Mouse (Mus musculus): ENCODE results near the gene Sh3bp4. TPM values are rescaled to one million over a fixed set of nuclear protein-coding genes. Genes with fewer than 3 reads are reported as not detected.

Sh3bp4 gene
- polyA plus RNA-seq, 1 experiment from 2014 or later: 25.9 TPM

DNA sequence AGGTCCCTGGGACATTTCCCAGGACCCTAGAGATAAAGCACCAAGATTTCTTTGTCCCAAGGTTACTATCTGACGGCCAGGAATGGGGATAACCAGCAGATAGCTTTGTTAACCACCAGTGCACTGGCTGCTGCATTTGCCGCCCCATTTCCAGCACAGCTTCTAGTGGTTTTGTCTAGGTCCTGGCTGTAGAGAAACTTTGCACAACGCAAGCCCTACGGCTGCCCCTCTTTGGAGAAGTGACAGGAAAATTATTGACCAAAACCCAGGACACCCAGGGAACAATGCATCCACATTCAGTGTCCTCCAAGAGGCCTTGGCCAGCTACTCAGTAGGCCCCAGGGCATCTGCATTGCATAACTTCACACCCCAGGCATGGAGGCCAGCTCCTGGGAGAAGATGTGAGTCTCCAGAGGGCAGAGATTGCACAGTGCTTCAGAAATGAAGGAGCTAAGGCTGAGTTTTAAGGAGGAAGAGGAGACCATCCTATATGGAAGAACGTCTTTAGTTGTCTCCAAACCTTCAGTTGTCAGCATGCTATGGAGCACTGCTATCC is 3.2 kb downstream of the Sh3bp4 start:
- no peaks in the 10 kb centered on the region for H3K27me3 ChIP-seq (ENCODE audit: low read depth, poor library complexity, severe bottlenecking)
- peaks cover 45% of the 10 kb centered on the region for H3K4me1 ChIP-seq
- H3K9me3 ChIP-seq (replicated peaks): no peaks in the 10 kb centered on the region
- no peak for DNase-seq (ENCODE audit: low spot score)
- peaks cover 4% of the 10 kb centered on the region; the same call in 1 of the 2 replicates for H3K36me3 ChIP-seq
- 90% methylated on average over 5 of the region's 5 CpGs for WGBS
- no peak overlapping the region for H3K27ac ChIP-seq
- no peak overlapping the region for H3K4me3 ChIP-seq

DNA sequence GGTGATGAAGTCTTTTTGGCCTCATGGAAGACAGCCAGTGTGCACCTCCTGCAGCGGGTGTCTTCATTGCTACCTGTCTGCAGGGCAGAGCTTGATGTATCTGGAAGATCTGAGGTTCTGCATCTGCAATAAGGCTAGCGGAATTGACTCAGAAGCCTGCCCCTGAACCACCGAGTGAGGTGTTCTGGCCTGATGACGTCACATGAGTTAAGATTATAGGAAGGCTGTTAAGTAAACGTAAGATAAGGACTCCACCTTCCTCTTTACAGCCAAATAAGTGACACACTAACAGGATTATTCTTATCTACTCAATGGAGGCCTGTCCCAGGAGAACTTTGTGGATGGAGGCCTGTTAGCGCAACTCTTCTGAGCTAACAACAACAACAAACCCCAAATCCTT is 4.5 kb downstream of the Sh3bp4 start:
- Histone ChIP-seq H3K4me1 (peaks cover 43% of the 10 kb centered on the region), H3K4me3 (no peak overlapping the region), H3K27ac (no peak overlapping the region), H3K9me3 (replicated peaks) (no peaks in the 10 kb centered on the region), H3K27me3 (ENCODE audit: low read depth, poor library complexity, severe bottlenecking) (no peaks in the 10 kb centered on the region), H3K36me3 (peaks cover 4% of the 10 kb centered on the region; the same call in 1 of the 2 replicates)
- no peak for DNase-seq (ENCODE audit: low spot score)
- 62% methylated on average over 6 of the region's 6 CpGs for WGBS

GRCm38 (mm10) chr1:89075120-89075519 is 4.9 kb downstream of the Sh3bp4 start:
- peaks cover 4% of the 10 kb centered on the region; the same call in 1 of the 2 replicates for H3K36me3 ChIP-seq
- no peak overlapping the region for H3K27ac ChIP-seq
- whole genome bisulfite sequencing: 68% methylated on average over 8 of the region's 8 CpGs
- no peaks in the 10 kb centered on the region for H3K9me3 ChIP-seq (replicated peaks)
- no peak overlapping the region for H3K4me3 ChIP-seq
- peaks cover 47% of the 10 kb centered on the region for H3K4me1 ChIP-seq
- no peaks in the 10 kb centered on the region for H3K27me3 ChIP-seq (ENCODE audit: low read depth, poor library complexity, severe bottlenecking)
- DNase-seq (ENCODE audit: low spot score): no peak

DNA sequence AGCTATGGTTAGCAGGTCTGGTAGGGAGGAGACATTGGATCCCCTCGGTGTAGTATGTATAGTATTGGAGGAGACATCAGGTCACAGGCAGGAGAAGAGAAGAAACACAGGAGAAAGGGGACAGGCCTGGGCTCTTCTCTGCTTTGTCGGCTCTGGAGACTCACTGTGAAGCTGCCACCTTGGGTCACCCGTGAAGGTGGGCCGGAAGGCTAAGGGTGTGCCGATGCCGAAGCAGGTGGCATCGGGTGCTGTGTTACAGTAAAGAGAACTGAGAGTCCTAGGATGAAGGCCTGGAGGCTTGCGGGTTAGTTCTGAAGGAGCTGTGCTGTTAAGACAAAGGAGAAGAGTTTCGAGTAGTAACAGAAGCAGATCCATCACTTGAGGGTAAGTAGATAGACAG is 6.6 kb downstream of the Sh3bp4 start:
- peaks cover 4% of the 10 kb centered on the region; the same call in 1 of the 2 replicates for H3K36me3 ChIP-seq
- H3K27me3 ChIP-seq (ENCODE audit: low read depth, poor library complexity, severe bottlenecking): no peaks in the 10 kb centered on the region
- WGBS: 88% methylated on average over 9 of the region's 9 CpGs
- H3K4me1 ChIP-seq: peaks cover 59% of the 10 kb centered on the region
- no peaks in the 10 kb centered on the region for H3K9me3 ChIP-seq (replicated peaks)
- H3K4me3 ChIP-seq: no peak overlapping the region
- DNase-seq (ENCODE audit: low spot score): no peak
- no peak overlapping the region for H3K27ac ChIP-seq

- no peaks in the 10 kb centered on the region for H3K27me3 ChIP-seq (ENCODE audit: low read depth, poor library complexity, severe bottlenecking)
- no peak for DNase-seq (ENCODE audit: low spot score)
- H3K9me3 ChIP-seq (replicated peaks): no peaks in the 10 kb centered on the region
- H3K36me3 ChIP-seq: peaks cover 9% of the 10 kb centered on the region
- WGBS: 80% methylated on average over 2 of the region's 2 CpGs
- H3K27ac ChIP-seq: no peak overlapping the region
- H3K4me1 ChIP-seq: peaks cover 59% of the 10 kb centered on the region
- no peak overlapping the region for H3K4me3 ChIP-seq
Measured at GRCm38 (mm10) chr1:89078240-89078639, 8.0 kb downstream of the Sh3bp4 start.

GRCm38 (mm10) chr1:89078730-89079129 is 8.5 kb downstream of the Sh3bp4 start:
- Histone ChIP-seq H3K4me1 (peaks cover 55% of the 10 kb centered on the region), H3K27ac (no peak overlapping the region), H3K9me3 (replicated peaks) (no peaks in the 10 kb centered on the region), H3K36me3 (peaks cover 11% of the 10 kb centered on the region), H3K27me3 (ENCODE audit: low read depth, poor library complexity, severe bottlenecking) (no peaks in the 10 kb centered on the region), H3K4me3 (no peak overlapping the region)
- 58% methylated on average over 9 of the region's 9 CpGs for whole genome bisulfite sequencing
- DNase-seq (ENCODE audit: low spot score): no peak

- DNase-seq (ENCODE audit: low spot score): no peak
- peaks cover 14% of the 10 kb centered on the region for H3K36me3 ChIP-seq
- no peak overlapping the region for H3K27ac ChIP-seq
- peaks cover 55% of the 10 kb centered on the region for H3K4me1 ChIP-seq
- no peaks in the 10 kb centered on the region for H3K27me3 ChIP-seq (ENCODE audit: low read depth, poor library complexity, severe bottlenecking)
- WGBS: 56% methylated on average over 2 of the region's 2 CpGs
- no peaks in the 10 kb centered on the region for H3K9me3 ChIP-seq (replicated peaks)
- H3K4me3 ChIP-seq: no peak overlapping the region
Measured at GRCm38 (mm10) chr1:89079239-89079638, 9.0 kb downstream of the Sh3bp4 start.

GRCm38 (mm10) chr1:89080371-89080770 is 10.2 kb downstream of the Sh3bp4 start:
- DNase-seq (ENCODE audit: low spot score): no peak
- Histone ChIP-seq H3K9me3 (replicated peaks) (no peaks in the 10 kb centered on the region), H3K36me3 (peaks cover 19% of the 10 kb centered on the region), H3K4me3 (no peak overlapping the region), H3K4me1 (peaks cover 55% of the 10 kb centered on the region), H3K27ac (no peak overlapping the region), H3K27me3 (ENCODE audit: low read depth, poor library complexity, severe bottlenecking) (no peaks in the 10 kb centered on the region)
- WGBS: 77% methylated on average over 8 of the region's 8 CpGs

GRCm38 (mm10) chr1:89080795-89081194 is 10.6 kb downstream of the Sh3bp4 start:
- no peak for DNase-seq (ENCODE audit: low spot score)
- 44% methylated on average over 5 of the region's 5 CpGs for WGBS
- Histone ChIP-seq H3K9me3 (replicated peaks) (no peaks in the 10 kb centered on the region), H3K4me3 (no peak overlapping the region), H3K27ac (no peak overlapping the region), H3K27me3 (ENCODE audit: low read depth, poor library complexity, severe bottlenecking) (no peaks in the 10 kb centered on the region), H3K4me1 (peaks cover 55% of the 10 kb centered on the region), H3K36me3 (peaks cover 19% of the 10 kb centered on the region)

- WGBS: 67% methylated on average over 4 of the region's 4 CpGs
- no peak overlapping the region for H3K27ac ChIP-seq
- DNase-seq (ENCODE audit: low spot score): no peak
- H3K4me1 ChIP-seq: peaks cover 60% of the 10 kb centered on the region
- H3K9me3 ChIP-seq (replicated peaks): no peaks in the 10 kb centered on the region
- H3K27me3 ChIP-seq (ENCODE audit: low read depth, poor library complexity, severe bottlenecking): no peaks in the 10 kb centered on the region
- H3K4me3 ChIP-seq: no peak overlapping the region
- H3K36me3 ChIP-seq: peaks cover 19% of the 10 kb centered on the region
Measured at GRCm38 (mm10) chr1:89081371-89081770, 11.2 kb downstream of the Sh3bp4 start.

GRCm38 (mm10) chr1:89082171-89082882 is 12.1 kb downstream of the Sh3bp4 start:
- H3K27ac ChIP-seq: no peak overlapping the region
- 33% methylated on average over 14 of the region's 14 CpGs for WGBS
- H3K4me1 ChIP-seq: peaks cover 70% of the 10 kb centered on the region
- peaks cover 19% of the 10 kb centered on the region for H3K36me3 ChIP-seq
- H3K27me3 ChIP-seq (ENCODE audit: low read depth, poor library complexity, severe bottlenecking): no peaks in the 10 kb centered on the region
- H3K4me3 ChIP-seq: no peak overlapping the region
- no peaks in the 10 kb centered on the region for H3K9me3 ChIP-seq (replicated peaks)
- no peak for DNase-seq (ENCODE audit: low spot score)

GRCm38 (mm10) chr1:89086575-89087153 is 16.4 kb downstream of the Sh3bp4 start:
- WGBS: 88% methylated on average over 9 of the region's 9 CpGs
- H3K4me1 ChIP-seq: peaks cover 73% of the 10 kb centered on the region
- 0 out of 2 replicates have a peak overlapping the region, but pooled peaks have one; percentile 6 for H3K27ac ChIP-seq

GRCm38 (mm10) chr1:89088144-89088543 is 17.9 kb downstream of the Sh3bp4 start:
- H3K36me3 ChIP-seq: peaks cover 15% of the 10 kb centered on the region
- no peak for DNase-seq (ENCODE audit: low spot score)
- no peaks in the 10 kb centered on the region for H3K27me3 ChIP-seq (ENCODE audit: low read depth, poor library complexity, severe bottlenecking)
- 66% methylated on average over 10 of the region's 10 CpGs for WGBS
- no peaks in the 10 kb centered on the region for H3K9me3 ChIP-seq (replicated peaks)
- 0 out of 2 replicates have a peak overlapping the region, but pooled peaks have one; percentile 0 for H3K27ac ChIP-seq
- H3K4me1 ChIP-seq: peaks cover 73% of the 10 kb centered on the region
- H3K4me3 ChIP-seq: no peak overlapping the region

More at GRCm38 (mm10) chr1:89086575-89087153, 16.4 kb downstream of the Sh3bp4 start:
- Histone ChIP-seq H3K36me3 (peaks cover 19% of the 10 kb centered on the region), H3K4me3 (no peak overlapping the region), H3K9me3 (replicated peaks) (no peaks in the 10 kb centered on the region), H3K27me3 (ENCODE audit: low read depth, poor library complexity, severe bottlenecking) (no peaks in the 10 kb centered on the region)
- DNase-seq (ENCODE audit: low spot score): no peak

Data from limb, embryonic 10.5 days (tissue).